Mouse (Mus musculus): Measurements from ENCODE around the gene Lrch1.

DNA sequence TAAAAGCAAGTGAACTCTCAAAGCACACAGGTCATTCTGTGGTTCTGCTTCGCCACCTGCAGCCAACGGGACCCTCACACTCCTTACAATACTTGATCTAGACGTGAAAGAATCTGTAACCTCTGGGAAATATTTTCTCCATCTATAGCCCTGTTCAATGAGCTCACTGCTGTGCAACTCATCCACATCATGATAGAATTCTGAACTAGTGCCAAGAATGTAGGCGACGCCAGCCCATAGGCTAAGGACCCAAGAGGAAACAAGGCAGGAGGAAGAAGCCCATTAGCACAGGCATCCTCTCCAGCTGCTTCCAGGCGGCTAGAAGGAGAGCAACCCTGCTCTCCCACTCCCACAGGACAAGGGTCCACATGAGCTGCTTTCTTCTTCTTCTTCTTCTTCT lies 98.7 kb downstream of the Lrch1 start:
- TF ChIP-seq POLR2A (IDR thresholded peaks at IDR 0.05; ENCODE audit: insufficient read depth, low read depth, low read length) (no peak), CTCF (IDR thresholded peaks at IDR 0.05; ENCODE audit: insufficient read depth, low read depth, low read length) (no peak)
